Mouse (Mus musculus): Measurements from ENCODE around the gene Scrn2. TPM values are rescaled to one million over a fixed set of nuclear protein-coding genes. Genes with fewer than 3 reads are reported as not detected.

Scrn2 gene
- total and polyA plus RNA-seq, 2 experiments from 2014 or later: 12.4 to 24.0 TPM

GRCm38 (mm10) chr11:96987873-96988655 lies 41.7 kb upstream of the Scrn2 start:
- H3K27ac ChIP-seq: peak overlapping the region; percentile 36; the same call in 1 of the 2 replicates
- H3K27me3 ChIP-seq (ENCODE audit: insufficient read depth, low read length): 0 out of 2 replicates have a peak, but pooled peaks cover 5% of the 10 kb centered on the region
- WGBS: 6% methylated on average over 31 of the region's 31 CpGs
- TF ChIP-seq CTCF (IDR thresholded peaks at IDR 0.05; ENCODE audit: low read depth): no peak
- H3K9me3 ChIP-seq (ENCODE audit: low read length): no peaks in the 10 kb centered on the region
- peaks cover 5% of the 10 kb centered on the region; the same call in 1 of the 2 replicates for H3K4me1 ChIP-seq (ENCODE audit: insufficient read depth, low read length)
- H3K9ac ChIP-seq (replicated peaks; ENCODE audit: low read length): no peak overlapping the region
- peak overlapping the region; percentile 50 for H3K4me2 ChIP-seq (ENCODE audit: low read depth, low read length)
- H3K36me3 ChIP-seq (ENCODE audit: insufficient read depth, low read length): no peaks in the 10 kb centered on the region
- ATAC-seq (peak; percentile 72), DNase-seq (ENCODE audit: low spot score) (peak; percentile 48)
- H3K4me3 ChIP-seq (ENCODE audit: low read length): peak overlapping the region; percentile 29

- Histone ChIP-seq H3K36me3 (ENCODE audit: insufficient read depth, low read length) (no peaks in the 10 kb centered on the region), H3K27ac (no peak overlapping the region), H3K27me3 (ENCODE audit: insufficient read depth, low read length) (no peaks in the 10 kb centered on the region), H3K4me3 (ENCODE audit: low read length) (no peak overlapping the region), H3K4me2 (ENCODE audit: low read depth, low read length) (no peak overlapping the region), H3K9me3 (ENCODE audit: low read length) (no peaks in the 10 kb centered on the region), H3K9ac (replicated peaks; ENCODE audit: low read length) (no peak overlapping the region), H3K4me1 (ENCODE audit: insufficient read depth, low read length) (peaks cover 5% of the 10 kb centered on the region; the same call in 1 of the 2 replicates)
- 81% methylated on average over 5 of the region's 5 CpGs for whole genome bisulfite sequencing
- ATAC-seq (no peak), DNase-seq (ENCODE audit: low spot score) (no peak)
- TF ChIP-seq CTCF (IDR thresholded peaks at IDR 0.05; ENCODE audit: low read depth): no peak
These were observed 38.2 kb upstream of the Scrn2 start for GRCm38 (mm10) chr11:96991501-96991900.

- Histone ChIP-seq H3K4me2 (ENCODE audit: low read depth, low read length) (no peak overlapping the region), H3K36me3 (ENCODE audit: insufficient read depth, low read length) (no peaks in the 10 kb centered on the region), H3K4me1 (ENCODE audit: insufficient read depth, low read length) (peaks cover 2% of the 10 kb centered on the region; the same call in 1 of the 2 replicates), H3K9ac (replicated peaks; ENCODE audit: low read length) (no peak overlapping the region), H3K27ac (no peak overlapping the region; the same call in 1 of the 2 replicates), H3K9me3 (ENCODE audit: low read length) (no peaks in the 10 kb centered on the region), H3K27me3 (ENCODE audit: insufficient read depth, low read length) (no peaks in the 10 kb centered on the region), H3K4me3 (ENCODE audit: low read length) (no peak overlapping the region)
- 51% methylated on average over 8 of the region's 8 CpGs for WGBS
- TF ChIP-seq CTCF (IDR thresholded peaks at IDR 0.05; ENCODE audit: low read depth): no peak
- DNase-seq (ENCODE audit: low spot score) (no peak), ATAC-seq (no peak)
These were observed 36.9 kb upstream of the Scrn2 start for GRCm38 (mm10) chr11:96992722-96993311.

- DNase-seq (ENCODE audit: low spot score) (no peak), ATAC-seq (no peak)
- no peak for TF ChIP-seq CTCF (IDR thresholded peaks at IDR 0.05; ENCODE audit: low read depth)
- H3K4me3 ChIP-seq (ENCODE audit: low read length): no peak overlapping the region
- no peak overlapping the region for H3K9ac ChIP-seq (replicated peaks; ENCODE audit: low read length)
- 29% methylated on average over 5 of the region's 5 CpGs for WGBS
- H3K27me3 ChIP-seq (ENCODE audit: insufficient read depth, low read length): no peaks in the 10 kb centered on the region
- H3K4me1 ChIP-seq (ENCODE audit: insufficient read depth, low read length): no peaks in the 10 kb centered on the region
- no peaks in the 10 kb centered on the region for H3K9me3 ChIP-seq (ENCODE audit: low read length)
- no peak overlapping the region for H3K4me2 ChIP-seq (ENCODE audit: low read depth, low read length)
- H3K36me3 ChIP-seq (ENCODE audit: insufficient read depth, low read length): no peaks in the 10 kb centered on the region
- H3K27ac ChIP-seq: no peak overlapping the region
These were observed 34.7 kb upstream of the Scrn2 start for GRCm38 (mm10) chr11:96995031-96995430.

GRCm38 (mm10) chr11:96995836-96996772 lies 33.6 kb upstream of the Scrn2 start:
- DNase-seq (ENCODE audit: low spot score) (no peak), ATAC-seq (no peak)
- Histone ChIP-seq H3K27ac (no peak overlapping the region), H3K9ac (replicated peaks; ENCODE audit: low read length) (no peak overlapping the region), H3K9me3 (ENCODE audit: low read length) (no peaks in the 10 kb centered on the region), H3K4me3 (ENCODE audit: low read length) (no peak overlapping the region), H3K36me3 (ENCODE audit: insufficient read depth, low read length) (no peaks in the 10 kb centered on the region), H3K4me2 (ENCODE audit: low read depth, low read length) (no peak overlapping the region), H3K4me1 (ENCODE audit: insufficient read depth, low read length) (no peaks in the 10 kb centered on the region), H3K27me3 (ENCODE audit: insufficient read depth, low read length) (no peaks in the 10 kb centered on the region)
- TF ChIP-seq CTCF (IDR thresholded peaks at IDR 0.05; ENCODE audit: low read depth): no peak
- 78% methylated on average over 15 of the region's 15 CpGs for WGBS

- no peaks in the 10 kb centered on the region for H3K4me1 ChIP-seq (ENCODE audit: insufficient read depth, low read length)
- no peaks in the 10 kb centered on the region for H3K36me3 ChIP-seq (ENCODE audit: insufficient read depth, low read length)
- ATAC-seq (peak; percentile 24; the same call in 1 of the 2 replicates), DNase-seq (ENCODE audit: low spot score) (no peak)
- peak overlapping the region; percentile 37 for H3K9ac ChIP-seq (replicated peaks; ENCODE audit: low read length)
- H3K9me3 ChIP-seq (ENCODE audit: low read length): no peaks in the 10 kb centered on the region
- TF ChIP-seq CTCF (IDR thresholded peaks at IDR 0.05; ENCODE audit: low read depth): no peak
- peak overlapping the region; percentile 54 for H3K4me2 ChIP-seq (ENCODE audit: low read depth, low read length)
- H3K27ac ChIP-seq: no peak overlapping the region
- H3K27me3 ChIP-seq (ENCODE audit: insufficient read depth, low read length): no peaks in the 10 kb centered on the region
- 12% methylated on average over 17 of the region's 17 CpGs for WGBS
- peak overlapping the region; percentile 14 for H3K4me3 ChIP-seq (ENCODE audit: low read length)
These were observed 32.9 kb upstream of the Scrn2 start for GRCm38 (mm10) chr11:96996773-96997379.

All from hindbrain, postnatal 0 days (tissue).